Mouse (Mus musculus) embryo, embryonic 9.5 days (tissue): ENCODE data around the gene Olfr168.
"Not testable (repeated sequence)": the region's sequence is repeated elsewhere in the genome, so short reads cannot be mapped to it uniquely, and the experiment has no call there.

Experiments
- DNase-seq: peaks from one replicate; pipeline ENCODE4 v3.0.0-alpha.2; 2017; ENCODE audit errors: extremely low spot score

Olfr168 gene

DNA sequence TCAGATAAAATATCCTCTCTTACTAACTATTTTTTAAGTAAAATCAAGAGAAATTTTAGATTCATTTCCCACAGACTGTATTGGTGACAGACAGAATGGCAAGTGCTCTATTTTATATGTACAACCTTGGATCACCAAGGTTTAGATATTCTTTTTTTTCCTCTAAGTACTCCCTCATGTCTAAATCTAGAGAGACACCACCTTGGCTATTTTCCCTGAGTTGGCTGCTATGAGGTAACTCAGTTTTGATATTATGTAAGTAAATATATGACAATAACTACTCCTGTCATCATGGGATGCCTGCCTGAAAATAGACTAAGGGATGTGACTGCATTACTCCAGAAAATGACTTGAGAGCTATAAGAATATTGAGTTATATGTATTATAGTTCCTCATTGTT is at the start of gene Olfr168:
Gene Olfr168 (minus strand): TSS at position 101 of the 400 bp plus-strand sequence.
- no peak for DNase-seq

DNA sequence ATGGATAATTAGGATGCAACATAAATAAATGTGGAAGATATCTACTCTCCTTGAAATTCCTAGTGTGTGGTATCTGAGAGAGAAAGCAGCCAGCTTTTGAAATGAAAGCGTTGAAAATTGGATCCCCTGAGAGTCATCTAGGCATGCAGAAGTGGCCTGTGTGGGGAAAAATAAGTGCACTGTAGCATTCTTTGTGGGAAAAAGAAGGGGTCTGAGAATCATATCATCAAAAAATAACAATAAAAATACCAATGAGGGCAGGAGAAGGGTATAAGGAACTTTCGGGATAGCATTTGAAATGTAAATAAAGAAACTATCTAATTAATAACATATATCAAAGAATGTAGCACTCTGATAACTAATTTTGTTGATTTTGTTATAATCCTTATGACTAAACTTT is 36.4 kb upstream of the Olfr168 start, which contains the start of gene Olfr169:
Gene Olfr169 (minus strand): TSS at position 101 of the 400 bp plus-strand sequence.
- not testable (repeated sequence) for DNase-seq

DNA sequence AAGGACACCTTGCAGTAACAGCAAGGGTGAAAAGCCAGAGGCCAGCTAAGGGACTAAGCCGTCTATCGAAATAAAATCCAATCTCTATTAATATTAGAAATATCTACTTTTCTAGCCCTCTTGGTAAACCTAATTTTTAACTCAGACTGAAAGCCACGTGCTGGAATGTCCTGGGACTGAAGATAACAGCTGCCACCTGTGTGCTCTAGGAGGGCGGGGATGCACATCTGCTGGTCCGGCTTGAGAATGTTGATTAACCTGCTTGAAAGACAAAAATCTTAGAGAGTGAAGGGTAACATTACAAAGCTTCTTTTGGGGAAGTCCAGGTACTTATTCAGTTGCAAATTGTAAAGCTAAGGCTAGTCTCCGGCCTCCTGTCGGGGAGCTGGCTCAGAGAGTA is 18.1 kb upstream of the Olfr168 start:
- not testable (repeated sequence) for DNase-seq

DNA sequence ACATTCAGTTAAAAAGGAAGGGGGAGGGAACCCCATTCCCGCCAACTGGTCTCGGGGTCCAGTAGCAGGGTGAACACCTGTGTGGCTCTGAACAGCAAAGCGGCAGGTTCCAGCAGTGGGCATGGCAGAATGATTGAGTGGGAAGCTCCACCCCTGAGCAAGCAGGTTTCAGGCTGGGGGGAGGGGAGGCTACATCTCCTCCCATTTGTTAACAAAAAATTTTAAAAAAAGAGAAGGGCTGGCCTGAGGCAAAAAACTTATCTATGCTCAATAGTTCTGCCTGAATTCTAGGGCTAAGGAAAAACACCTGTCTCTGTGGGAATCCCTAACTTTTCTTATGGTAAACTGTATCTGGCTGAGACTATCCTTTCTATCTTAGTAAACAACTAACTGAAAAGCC is 16.9 kb upstream of the Olfr168 start:
- DNase-seq = not testable (repeated sequence)

DNA sequence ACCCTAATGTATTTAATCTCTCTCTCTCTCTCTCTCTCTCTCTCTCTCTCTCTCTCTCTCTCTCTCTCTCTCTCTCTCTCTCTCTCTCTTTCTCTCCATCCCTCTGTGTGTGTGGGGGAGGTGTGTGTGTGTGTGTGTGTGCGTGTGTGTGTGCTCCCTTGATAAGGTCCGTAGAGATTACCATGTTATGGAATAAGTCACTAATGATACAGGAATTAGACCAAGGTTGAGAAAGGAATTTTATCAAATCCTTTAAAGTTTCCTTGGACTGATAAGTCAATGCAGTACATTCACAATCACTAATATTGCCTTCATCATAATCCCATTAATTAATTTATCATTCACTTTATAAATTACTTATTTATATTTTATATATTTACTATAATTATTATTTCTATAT is 13.2 kb downstream of the Olfr168 start, which contains the start of gene Olfr167:
Gene Olfr167 (minus strand): TSS at position 101 of the 400 bp plus-strand sequence.
- no peak for DNase-seq

DNA sequence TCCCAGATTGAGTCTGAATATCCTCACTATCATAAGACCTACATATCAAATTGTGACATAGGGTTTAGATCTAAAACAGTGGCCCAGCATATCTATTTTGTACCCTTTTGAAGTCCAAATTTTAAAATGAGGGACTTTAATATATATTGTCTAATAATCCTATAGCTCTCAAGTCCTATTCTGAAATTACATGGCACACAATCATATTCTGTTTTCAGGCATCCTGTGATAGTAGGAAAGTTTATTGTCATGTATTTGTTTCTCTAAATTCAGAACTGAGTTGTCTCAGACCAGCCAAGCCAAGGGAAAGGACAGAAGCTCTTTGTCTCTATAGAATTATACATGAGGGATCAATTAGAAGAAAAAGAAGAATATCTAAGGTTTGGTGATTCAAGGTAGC is 52.0 kb downstream of the Olfr168 start, which contains the start of gene Olfr166:
Gene Olfr166 (plus strand): TSS at position 301 of the 400 bp plus-strand sequence.
- DNase-seq = no peak
